Mouse (Mus musculus) telencephalon, adult 2 months (tissue): Measurements from ENCODE around the gene Cbx7.
A peak's percentile ranks its signal among the peaks of the same experiment; 100 is the strongest.

Experiments used
- DNase-seq: peaks from one replicate; pipeline ENCODE4 v3.0.0-alpha.2; 2011; ENCODE audit warnings: low read depth, low spot score

Gene Cbx7

GRCm38 (mm10) chr15:80001601-80002000 is 30.7 kb upstream of the Cbx7 start:
- DNase-seq: no peak

- no peak for DNase-seq
Observed at GRCm38 (mm10) chr15:80000694-80001093, 29.8 kb upstream of the Cbx7 start.

GRCm38 (mm10) chr15:79997988-79998387 is 27.1 kb upstream of the Cbx7 start:
- DNase-seq: no peak

GRCm38 (mm10) chr15:79996781-79997180 is 25.9 kb upstream of the Cbx7 start:
- DNase-seq: no peak

DNA sequence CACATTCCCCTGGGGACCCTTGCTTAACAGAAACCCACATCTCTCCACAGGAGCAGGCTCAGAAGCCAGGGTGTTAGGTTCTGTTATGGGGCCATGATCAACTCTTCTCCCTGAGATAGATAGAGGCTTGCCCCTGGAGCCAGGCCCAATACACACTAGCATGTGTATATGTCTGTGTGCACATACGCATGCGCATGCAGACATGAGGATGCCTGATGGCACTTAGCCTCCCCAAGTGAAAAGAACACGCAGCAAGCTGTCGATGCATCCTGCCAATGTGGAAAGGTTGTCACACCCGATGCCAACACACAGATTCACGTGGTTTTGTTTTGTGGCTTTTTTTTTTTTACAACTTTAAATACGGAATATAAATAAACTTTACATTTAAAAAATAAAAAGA is 24.6 kb upstream of the Cbx7 start:
- DNase-seq: no peak

DNA sequence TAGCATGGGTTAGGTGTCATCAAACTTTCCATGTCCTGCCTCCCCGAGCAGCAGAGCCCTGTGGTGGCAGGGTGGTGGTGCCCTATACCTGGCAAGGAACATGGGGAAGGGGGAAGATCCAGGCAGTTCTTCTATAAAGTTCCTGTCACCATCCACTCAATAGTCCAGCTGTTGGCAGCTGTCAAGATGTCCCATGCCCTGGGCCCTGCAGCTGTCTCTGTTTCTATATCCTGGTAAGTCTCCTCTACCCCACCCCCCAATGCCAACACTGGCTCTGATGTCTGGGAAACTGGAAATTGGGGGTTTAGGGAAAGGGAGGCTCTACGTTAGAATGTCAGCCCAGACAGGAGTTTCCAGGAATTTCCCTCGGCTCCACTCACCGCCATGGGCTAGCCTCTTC is 23.6 kb upstream of the Cbx7 start:
- DNase-seq: no peak

DNA sequence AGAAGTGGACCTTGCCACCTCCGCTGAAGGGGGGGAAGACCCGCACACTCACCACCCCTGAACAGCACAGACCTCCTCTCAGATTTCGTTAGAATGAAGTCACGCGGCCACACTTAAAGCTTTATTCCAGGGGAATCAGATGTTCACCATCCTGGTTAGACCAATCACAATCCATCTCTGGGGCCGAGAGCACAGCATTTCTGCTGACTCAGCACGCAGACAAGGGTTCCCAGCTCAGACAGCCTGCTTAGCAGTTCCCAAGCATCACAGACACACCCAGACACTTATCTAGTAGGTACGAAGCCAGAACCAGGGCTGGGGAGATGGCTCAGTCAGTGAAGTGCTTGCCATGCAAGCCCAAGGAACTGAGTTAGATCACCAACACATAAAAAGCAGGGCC is 15.3 kb upstream of the Cbx7 start:
- DNase-seq: no peak

GRCm38 (mm10) chr15:79985471-79985870 is 14.6 kb upstream of the Cbx7 start:
- peak; percentile 26 for DNase-seq

DNA sequence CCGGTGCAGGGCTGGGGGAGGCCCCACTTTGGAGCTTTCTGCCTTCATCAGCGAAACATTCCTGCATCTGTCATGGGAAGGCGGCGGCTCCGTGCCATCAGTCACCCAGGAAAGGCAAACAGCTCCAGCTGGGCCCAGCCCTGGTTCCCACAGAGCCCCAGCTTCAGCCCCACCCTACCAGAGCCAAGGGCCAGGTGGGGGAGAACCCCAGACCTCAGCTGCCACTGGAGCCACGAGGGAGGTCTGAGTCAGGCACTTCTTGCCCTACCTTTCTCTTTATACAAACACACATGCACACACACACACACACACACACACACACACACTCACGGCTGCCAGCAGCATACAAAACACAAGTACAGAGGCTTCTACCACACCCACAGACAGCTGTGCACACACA is 13.2 kb upstream of the Cbx7 start:
- no peak for DNase-seq

DNA sequence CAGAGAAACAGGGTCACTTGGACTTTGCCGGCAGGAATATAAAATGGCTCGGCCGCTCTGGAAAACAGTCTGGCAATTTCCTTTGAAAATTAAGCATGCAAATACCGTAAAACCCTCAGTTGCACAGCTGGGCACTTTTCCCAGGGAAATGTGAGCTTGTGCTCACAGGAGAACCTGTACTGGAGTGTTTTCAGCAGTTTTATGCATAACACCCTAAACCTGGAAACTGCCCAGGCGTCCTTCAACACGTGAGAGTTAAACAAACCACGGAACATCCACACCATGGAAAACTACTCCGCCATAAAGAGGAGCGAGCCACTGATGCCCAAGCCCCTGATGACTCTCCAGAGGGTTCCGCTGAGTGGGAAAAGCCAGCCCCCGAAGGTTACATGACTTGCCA is 9.8 kb upstream of the Cbx7 start:
- DNase-seq: no peak

DNA sequence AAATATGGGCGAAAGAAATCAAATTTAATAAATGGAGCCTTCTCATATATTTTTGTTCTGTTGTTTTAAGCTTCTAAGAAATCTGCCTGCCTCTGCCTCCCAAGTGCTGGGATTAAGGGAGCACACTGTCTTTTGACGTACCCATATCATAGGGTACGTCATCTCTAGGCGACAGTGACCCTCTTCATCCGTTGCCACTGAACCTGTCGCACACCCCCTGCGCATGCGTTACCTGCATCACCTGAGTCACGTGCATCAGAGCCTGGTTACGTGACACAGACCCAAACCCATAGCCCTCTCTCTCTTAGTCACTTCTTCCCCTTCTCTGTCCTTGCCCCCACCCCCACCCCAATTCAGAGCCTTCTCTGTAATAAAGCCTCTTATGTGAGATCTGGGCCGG is 1.3 kb upstream of the Cbx7 start:
- no peak for DNase-seq

GRCm38 (mm10) chr15:79970491-79970890 is 428 bp downstream of the Cbx7 start:
- no peak for DNase-seq

DNA sequence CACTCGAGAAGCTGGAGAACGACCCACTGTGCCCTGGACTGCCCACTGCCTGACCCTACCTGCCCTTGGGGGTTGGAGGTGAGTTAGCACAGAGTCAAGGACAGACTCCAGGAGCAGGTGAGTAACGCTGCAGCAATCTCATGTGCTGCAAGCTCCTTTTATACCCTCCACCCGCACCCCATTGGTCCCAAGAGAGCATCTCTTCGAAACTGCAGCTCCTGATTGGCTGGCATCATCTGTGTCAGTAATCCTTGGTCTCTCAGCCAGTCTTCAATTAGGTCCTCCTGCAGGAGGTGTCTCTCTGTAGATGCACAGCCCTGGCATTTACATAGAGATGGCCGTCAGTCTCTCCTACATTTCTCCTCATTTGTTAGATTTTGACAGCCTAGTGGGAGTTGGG is 3.6 kb downstream of the Cbx7 start:
- no peak for DNase-seq

DNA sequence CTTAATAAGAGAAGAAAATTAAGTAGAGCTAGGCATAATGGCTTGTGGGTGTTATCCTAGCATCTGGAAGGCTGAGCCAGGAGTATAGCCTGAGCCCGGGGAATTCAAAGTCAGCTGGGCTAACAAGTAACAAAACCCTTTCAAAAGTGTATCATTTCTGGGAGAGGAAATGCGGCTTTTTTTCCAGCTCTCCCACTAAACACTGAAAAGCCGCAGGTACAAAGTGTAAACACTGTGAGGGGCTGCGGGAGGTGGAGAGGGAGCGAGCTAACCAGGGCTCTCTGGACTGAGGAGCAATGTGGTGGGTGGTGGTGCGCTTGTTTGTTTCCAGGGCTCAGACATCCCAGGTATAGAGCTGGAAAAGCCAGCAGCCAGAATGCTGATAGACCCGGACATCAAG is 6.5 kb downstream of the Cbx7 start:
- DNase-seq: no peak

- no peak for DNase-seq
Observed at GRCm38 (mm10) chr15:79962661-79963060, 8.3 kb downstream of the Cbx7 start.

GRCm38 (mm10) chr15:79961366-79961921 is 9.5 kb downstream of the Cbx7 start:
- DNase-seq: no peak

GRCm38 (mm10) chr15:79958418-79958817 is 12.5 kb downstream of the Cbx7 start:
- DNase-seq: no peak

DNA sequence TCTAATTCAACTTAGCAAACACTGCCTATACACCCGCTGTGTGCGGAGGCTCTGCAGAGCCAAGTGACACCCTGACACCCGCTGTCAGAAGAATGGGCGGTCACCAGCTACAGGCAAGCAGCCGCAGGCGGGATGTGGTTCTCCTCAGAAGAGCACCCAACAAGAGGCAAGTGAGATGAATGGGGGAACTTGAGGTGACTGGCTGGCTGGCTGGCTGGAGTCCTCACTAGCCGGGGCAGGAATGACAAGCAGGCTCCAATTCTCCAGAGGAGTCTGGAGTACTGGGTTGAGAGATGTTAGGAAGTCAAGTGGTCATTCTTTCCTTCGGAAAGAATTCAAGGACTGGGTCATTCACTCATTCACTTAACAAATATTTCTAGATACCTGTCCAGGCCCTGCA is 14.4 kb downstream of the Cbx7 start:
- DNase-seq: no peak

GRCm38 (mm10) chr15:79953470-79953869 is 17.4 kb downstream of the Cbx7 start:
- DNase-seq: no peak

DNA sequence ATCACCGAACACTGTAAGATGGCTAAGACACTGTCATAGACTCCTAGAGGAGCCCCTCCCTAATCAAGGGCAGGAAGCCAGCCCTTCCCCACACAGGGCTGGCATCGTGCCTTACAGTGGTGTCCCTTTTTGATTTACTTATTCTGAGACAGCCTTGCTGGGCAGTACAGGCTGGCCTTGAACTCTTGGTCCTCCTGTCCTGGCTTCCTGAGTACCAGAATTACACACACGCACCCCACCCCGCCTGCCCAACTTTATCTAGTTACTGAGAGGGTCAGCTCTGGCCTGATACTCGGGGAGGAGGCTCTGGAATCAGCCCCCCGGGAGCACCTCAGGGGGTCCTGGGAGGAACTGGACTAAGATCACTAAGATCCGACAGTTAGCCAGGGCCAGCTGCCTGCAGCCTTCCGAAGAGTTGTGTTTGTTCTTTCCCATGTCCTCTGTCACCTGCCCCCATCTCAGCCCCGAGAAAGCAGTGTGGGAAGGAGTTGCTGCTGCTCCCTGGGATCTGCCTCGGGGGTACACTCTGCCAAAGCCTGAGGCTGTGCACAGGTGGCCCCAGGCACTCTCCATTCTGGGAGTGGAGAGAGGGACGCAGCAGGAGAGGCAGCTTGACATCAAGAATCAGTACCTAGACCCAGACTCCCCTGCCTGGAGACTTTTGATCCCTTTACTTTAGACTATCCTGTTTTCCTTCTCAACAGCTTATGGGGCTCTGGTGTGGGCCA is 18.3 kb downstream of the Cbx7 start:
- DNase-seq: no peak

GRCm38 (mm10) chr15:79951730-79952503 is 19.0 kb downstream of the Cbx7 start:
- DNase-seq: no peak

- no peak for DNase-seq
Observed at GRCm38 (mm10) chr15:79951226-79951625, 19.7 kb downstream of the Cbx7 start.
